Mouse (Mus musculus): ENCODE measurements at regions not wholly inside any gene's neighbourhood (a gene's known extent, or its start where the extent isn't known, plus 50 kb on each side); places are given as distances from the start of the nearest gene placed in this dataset.
A peak's percentile ranks its signal among the peaks of the same experiment; 100 is the strongest.

DNA sequence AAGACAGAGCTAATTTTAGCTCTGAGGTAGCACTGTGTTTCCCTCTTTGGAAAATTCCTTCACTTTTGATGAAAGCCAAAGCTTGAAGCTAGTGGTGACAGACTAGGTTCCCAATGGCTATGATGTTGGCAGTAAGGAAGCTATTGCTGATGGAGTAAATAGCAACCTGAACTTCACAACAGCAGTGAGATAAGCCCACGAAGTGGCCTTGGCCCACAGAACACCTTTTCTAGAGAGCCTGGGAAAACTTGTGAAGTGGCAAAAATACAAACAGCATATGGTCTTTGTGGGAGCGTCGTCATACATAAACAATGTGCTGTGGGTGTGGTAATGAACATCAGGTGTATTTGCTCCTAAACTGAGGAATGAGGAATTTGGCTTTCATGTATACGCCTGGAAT lies 119.0 kb downstream of the Mterf1b start:
- no peaks in the 10 kb centered on the region for H3K79me3 ChIP-seq (ENCODE audit: low read depth)
- no peak overlapping the region for H3K4me3 ChIP-seq (ENCODE audit: insufficient read depth, poor library complexity, severe bottlenecking)
- H3K27me3 ChIP-seq (ENCODE audit: control insufficient read depth, insufficient read depth, insufficient read length) = no peaks in the 10 kb centered on the region
- no peaks in the 10 kb centered on the region for H3K79me2 ChIP-seq (ENCODE audit: control insufficient read depth, insufficient read depth)
- TF ChIP-seq CEBPB (IDR thresholded peaks at IDR 0.05; ENCODE audit: low read depth) (no peak), MYOD1 (IDR thresholded peaks at IDR 0.05; ENCODE audit: control insufficient read depth, insufficient read length, low read depth) (no peak), CTCF (IDR thresholded peaks at IDR 0.05; ENCODE audit: control insufficient read depth, insufficient read depth, insufficient read length) (no peak), MYOG (IDR thresholded peaks at IDR 0.05; ENCODE audit: control insufficient read depth, extremely low read depth, insufficient read length) (no peak), MAX (IDR thresholded peaks at IDR 0.05) (no peak), FOSL1 (IDR thresholded peaks at IDR 0.05; ENCODE audit: insufficient read depth, low read length, poor library complexity, severe bottlenecking) (no peak), USF1 (IDR thresholded peaks at IDR 0.05; ENCODE audit: low read depth) (no peak)
- no peak overlapping the region for H3ac ChIP-seq (ENCODE audit: control insufficient read depth, insufficient read length, low read depth)
- H3K36me3 ChIP-seq (ENCODE audit: control insufficient read depth, insufficient read depth) = no peaks in the 10 kb centered on the region

DNA sequence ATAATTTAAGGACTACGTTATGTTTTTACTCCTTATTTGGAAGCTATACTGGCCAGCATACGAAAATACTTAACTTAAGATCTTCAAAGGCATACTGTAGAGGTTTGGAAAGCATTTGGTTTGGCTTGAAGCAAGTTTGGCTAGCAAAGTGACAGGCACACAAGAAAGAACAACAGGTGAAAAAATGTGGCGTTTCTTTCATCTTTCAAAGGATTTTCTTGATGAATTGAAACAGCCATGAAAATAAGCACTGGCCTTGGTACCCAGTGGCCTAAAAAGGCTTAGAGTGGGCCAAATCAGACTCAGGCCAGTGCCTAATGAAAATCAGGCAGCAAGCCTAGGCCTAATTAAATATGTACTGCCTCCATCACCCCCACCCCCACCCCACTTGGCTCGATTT lies 119.4 kb downstream of the Mterf1b start:
- no peaks in the 10 kb centered on the region for H3K27me3 ChIP-seq (ENCODE audit: control insufficient read depth, insufficient read depth, insufficient read length)
- no peaks in the 10 kb centered on the region for H3K79me2 ChIP-seq (ENCODE audit: control insufficient read depth, insufficient read depth)
- TF ChIP-seq MYOD1 (IDR thresholded peaks at IDR 0.05; ENCODE audit: control insufficient read depth, insufficient read length, low read depth) = no peak
- TF ChIP-seq CEBPB (IDR thresholded peaks at IDR 0.05; ENCODE audit: low read depth) = no peak
- TF ChIP-seq USF1 (IDR thresholded peaks at IDR 0.05; ENCODE audit: low read depth) = no peak
- TF ChIP-seq CTCF (IDR thresholded peaks at IDR 0.05; ENCODE audit: control insufficient read depth, insufficient read depth, insufficient read length) = no peak
- no peak for TF ChIP-seq MAX (IDR thresholded peaks at IDR 0.05)
- no peak for TF ChIP-seq MYOG (IDR thresholded peaks at IDR 0.05; ENCODE audit: control insufficient read depth, extremely low read depth, insufficient read length)
- TF ChIP-seq FOSL1 (IDR thresholded peaks at IDR 0.05; ENCODE audit: insufficient read depth, low read length, poor library complexity, severe bottlenecking) = no peak
- H3K4me3 ChIP-seq (ENCODE audit: insufficient read depth, poor library complexity, severe bottlenecking) = no peak overlapping the region
- no peak overlapping the region for H3ac ChIP-seq (ENCODE audit: control insufficient read depth, insufficient read length, low read depth)
- no peaks in the 10 kb centered on the region for H3K36me3 ChIP-seq (ENCODE audit: control insufficient read depth, insufficient read depth)
- no peaks in the 10 kb centered on the region for H3K79me3 ChIP-seq (ENCODE audit: low read depth)

DNA sequence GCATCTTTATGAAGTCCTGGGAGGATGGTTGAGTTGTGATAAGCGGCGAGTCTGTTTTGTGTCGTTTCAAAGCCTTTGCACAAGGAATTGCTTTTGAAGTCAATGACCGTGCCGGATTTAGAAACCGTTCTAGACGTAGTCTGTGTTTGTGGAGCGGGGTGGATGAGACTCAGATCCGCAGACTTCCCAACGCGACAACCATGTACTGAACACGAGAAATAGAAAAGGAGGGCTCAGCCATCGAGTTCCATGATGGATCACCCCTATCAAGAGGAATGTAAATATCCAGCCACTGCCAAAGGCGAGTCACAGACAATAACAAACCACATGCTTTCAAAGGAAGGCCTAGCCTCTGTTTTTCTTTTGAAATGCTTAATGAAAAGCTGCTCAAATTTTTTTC lies 120.5 kb downstream of the Mterf1b start:
- no peak overlapping the region for H3K4me3 ChIP-seq (ENCODE audit: insufficient read depth, poor library complexity, severe bottlenecking)
- no peaks in the 10 kb centered on the region for H3K27me3 ChIP-seq (ENCODE audit: control insufficient read depth, insufficient read depth, insufficient read length)
- no peaks in the 10 kb centered on the region for H3K79me3 ChIP-seq (ENCODE audit: low read depth)
- H3K79me2 ChIP-seq (ENCODE audit: control insufficient read depth, insufficient read depth) = no peaks in the 10 kb centered on the region
- H3K36me3 ChIP-seq (ENCODE audit: control insufficient read depth, insufficient read depth) = no peaks in the 10 kb centered on the region
- no peak overlapping the region for H3ac ChIP-seq (ENCODE audit: control insufficient read depth, insufficient read length, low read depth)
- TF ChIP-seq CTCF (IDR thresholded peaks at IDR 0.05; ENCODE audit: control insufficient read depth, insufficient read depth, insufficient read length) (no peak), MAX (IDR thresholded peaks at IDR 0.05) (no peak), MYOG (IDR thresholded peaks at IDR 0.05; ENCODE audit: control insufficient read depth, extremely low read depth, insufficient read length) (no peak), CEBPB (IDR thresholded peaks at IDR 0.05; ENCODE audit: low read depth) (no peak), FOSL1 (IDR thresholded peaks at IDR 0.05; ENCODE audit: insufficient read depth, low read length, poor library complexity, severe bottlenecking) (no peak), USF1 (IDR thresholded peaks at IDR 0.05; ENCODE audit: low read depth) (no peak), MYOD1 (IDR thresholded peaks at IDR 0.05; ENCODE audit: control insufficient read depth, insufficient read length, low read depth) (no peak)

DNA sequence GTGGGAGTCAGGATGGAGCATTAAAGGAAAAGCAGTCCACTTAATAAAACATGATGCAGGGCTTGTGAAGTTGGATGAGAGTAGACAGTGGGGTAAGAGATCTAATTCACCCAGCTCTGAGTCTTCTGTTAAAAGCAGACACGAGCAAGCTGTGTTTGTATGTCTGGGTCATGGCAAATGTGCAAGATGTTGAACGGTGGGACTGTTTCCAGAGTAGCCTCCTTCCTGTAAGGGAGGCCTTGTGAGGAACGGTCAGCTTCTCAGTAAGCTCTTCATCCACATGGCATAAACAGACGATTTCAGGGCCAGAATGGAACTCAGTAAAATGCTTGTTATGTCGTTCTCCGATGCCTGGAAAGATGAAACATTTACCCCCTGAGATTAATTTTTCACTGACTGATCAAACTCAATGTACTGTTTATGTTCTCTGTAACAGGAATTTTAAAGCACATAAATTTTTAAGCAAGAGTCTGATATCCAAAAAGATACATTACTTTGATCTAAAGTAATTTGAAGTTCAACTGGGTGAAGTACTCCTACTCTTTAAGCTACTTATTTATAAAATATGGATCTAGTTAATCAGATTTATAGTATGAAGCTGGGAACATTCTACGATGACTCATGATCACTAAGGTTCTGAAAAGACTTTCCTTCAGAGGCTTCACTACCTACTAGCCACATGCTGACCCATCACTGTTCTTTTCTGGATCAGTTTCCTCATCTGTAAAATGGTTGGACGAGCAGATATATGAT lies 130.6 kb downstream of the Mterf1b start:
- H3K79me2 ChIP-seq (ENCODE audit: control insufficient read depth, insufficient read depth) = no peaks in the 10 kb centered on the region
- H3K4me3 ChIP-seq (ENCODE audit: insufficient read depth, poor library complexity, severe bottlenecking) = no peak overlapping the region
- H3ac ChIP-seq (ENCODE audit: control insufficient read depth, insufficient read length, low read depth) = no peak overlapping the region
- H3K27me3 ChIP-seq (ENCODE audit: control insufficient read depth, insufficient read depth, insufficient read length) = no peaks in the 10 kb centered on the region
- TF ChIP-seq MYOD1 (IDR thresholded peaks at IDR 0.05; ENCODE audit: control insufficient read depth, insufficient read length, low read depth) = no peak
- TF ChIP-seq FOSL1 (IDR thresholded peaks at IDR 0.05; ENCODE audit: insufficient read depth, low read length, poor library complexity, severe bottlenecking) = no peak
- no peak for TF ChIP-seq CTCF (IDR thresholded peaks at IDR 0.05; ENCODE audit: control insufficient read depth, insufficient read depth, insufficient read length)
- no peak for TF ChIP-seq MAX (IDR thresholded peaks at IDR 0.05)
- TF ChIP-seq CEBPB (IDR thresholded peaks at IDR 0.05; ENCODE audit: low read depth) = no peak
- TF ChIP-seq MYOG (IDR thresholded peaks at IDR 0.05; ENCODE audit: control insufficient read depth, extremely low read depth, insufficient read length) = no peak
- TF ChIP-seq USF1 (IDR thresholded peaks at IDR 0.05; ENCODE audit: low read depth) = no peak
- no peaks in the 10 kb centered on the region for H3K79me3 ChIP-seq (ENCODE audit: low read depth)
- no peaks in the 10 kb centered on the region for H3K36me3 ChIP-seq (ENCODE audit: control insufficient read depth, insufficient read depth)

DNA sequence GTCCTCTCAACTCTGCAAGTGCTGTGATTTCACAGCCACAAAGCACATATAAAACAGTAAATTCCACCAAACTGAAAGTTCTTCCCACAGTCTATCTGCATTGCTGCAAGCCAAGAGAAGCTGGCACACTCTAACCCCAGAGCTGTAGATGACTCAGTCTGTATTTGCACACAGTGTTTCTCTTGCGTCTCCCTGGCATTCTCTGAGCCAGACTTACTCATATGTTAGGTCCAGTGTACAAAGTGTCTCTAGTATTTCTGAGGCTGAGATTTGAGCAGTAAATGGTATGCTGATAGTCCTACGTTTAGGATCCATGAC lies 131.2 kb downstream of the Mterf1b start:
- no peaks in the 10 kb centered on the region for H3K79me2 ChIP-seq (ENCODE audit: control insufficient read depth, insufficient read depth)
- no peaks in the 10 kb centered on the region for H3K27me3 ChIP-seq (ENCODE audit: control insufficient read depth, insufficient read depth, insufficient read length)
- TF ChIP-seq MYOG (IDR thresholded peaks at IDR 0.05; ENCODE audit: control insufficient read depth, extremely low read depth, insufficient read length) (no peak), CEBPB (IDR thresholded peaks at IDR 0.05; ENCODE audit: low read depth) (peak; percentile 41), MYOD1 (IDR thresholded peaks at IDR 0.05; ENCODE audit: control insufficient read depth, insufficient read length, low read depth) (no peak), FOSL1 (IDR thresholded peaks at IDR 0.05; ENCODE audit: insufficient read depth, low read length, poor library complexity, severe bottlenecking) (peak; percentile 33), CTCF (IDR thresholded peaks at IDR 0.05; ENCODE audit: control insufficient read depth, insufficient read depth, insufficient read length) (no peak)
- no peaks in the 10 kb centered on the region for H3K79me3 ChIP-seq (ENCODE audit: low read depth)
- H3K36me3 ChIP-seq (ENCODE audit: control insufficient read depth, insufficient read depth) = no peaks in the 10 kb centered on the region
- no peak overlapping the region for H3ac ChIP-seq (ENCODE audit: control insufficient read depth, insufficient read length, low read depth)
- no peak overlapping the region for H3K4me3 ChIP-seq (ENCODE audit: insufficient read depth, poor library complexity, severe bottlenecking)

Measured in C2C12 (cell line).